Mouse (Mus musculus) ES-Bruce4 (cell line): ENCODE data around the gene Apba2. TPM values are rescaled to one million over a fixed set of nuclear protein-coding genes. Genes with fewer than 3 reads are reported as not detected.

ENCODE experiments used
- H3K27ac ChIP-seq: 2 replicates; pipeline ENCODE4 v1.5.1; 2012; ENCODE audit warnings: low read length, inconsistent platforms; ENCODE audit not compliant: insufficient read depth
- H3K27me3 ChIP-seq: 2 replicates; pipeline ENCODE4 v1.6.1; 2012; ENCODE audit warnings: mild to moderate bottlenecking, low read length, inconsistent platforms; ENCODE audit not compliant: control insufficient read depth, poor library complexity, insufficient read depth, severe bottlenecking
- H3K36me3 ChIP-seq: 2 replicates; pipeline ENCODE4 v1.6.1; 2012; ENCODE audit warnings: inconsistent platforms, mild to moderate bottlenecking, low read length, moderate library complexity; ENCODE audit not compliant: control insufficient read depth, poor library complexity, insufficient read depth, severe bottlenecking
- H3K4me1 ChIP-seq: one replicate; pipeline ENCODE4 v1.8.1; 2011; ENCODE audit warnings: low read length; ENCODE audit not compliant: control insufficient read depth, insufficient read depth
- H3K4me3 ChIP-seq: 2 replicates; pipeline ENCODE4 v1.5.1; 2011; ENCODE audit warnings: low read depth, mild to moderate bottlenecking, low read length
- H3K9ac ChIP-seq: 2 replicates; pipeline ENCODE4 v1.6.1; 2012; ENCODE audit warnings: low read depth, mild to moderate bottlenecking, inconsistent platforms; ENCODE audit not compliant: poor library complexity, severe bottlenecking
- H3K9me3 ChIP-seq: replicated peaks from 2 replicates; pipeline ENCODE4 v1.6.1; 2012; ENCODE audit warnings: mild to moderate bottlenecking, low read length, inconsistent platforms; ENCODE audit not compliant: control insufficient read depth, poor library complexity, insufficient read depth, severe bottlenecking
- CTCF ChIP-seq: IDR thresholded peaks from one replicate; pipeline ENCODE4 v1.8.1; 2011; ENCODE audit warnings: low read depth, low read length
- EP300 ChIP-seq: IDR thresholded peaks from 2 replicates; pipeline ENCODE4 v1.6.1; 2011; ENCODE audit warnings: low read depth, low read length; ENCODE audit not compliant: insufficient read depth
- POLR2A ChIP-seq: IDR thresholded peaks from one replicate; pipeline ENCODE4 v1.8.1; 2011; ENCODE audit warnings: low read length; ENCODE audit not compliant: insufficient read depth
- polyA plus RNA-seq: library from polyadenylated mRNA; stranded (reverse); fragments of >200 nt; gene quantifications from 2 replicates; pipeline ENCODE4 v1.2.4, GENCODE M21; 2011; ENCODE audit warnings: low read depth; ENCODE audit not compliant: missing spikeins, insufficient read depth, insufficient read length

Gene Apba2
- polyA plus RNA-seq, 1 experiment: 1.9 TPM

- Histone ChIP-seq H3K27me3 (no peaks in the 10 kb centered on the region), H3K9me3 (no peaks in the 10 kb centered on the region), H3K27ac (no peak overlapping the region), H3K4me1 (no peaks in the 10 kb centered on the region), H3K36me3 (no peaks in the 10 kb centered on the region), H3K4me3 (no peak overlapping the region), H3K9ac (no peak overlapping the region)
- TF ChIP-seq EP300 (no peak), POLR2A (no peak)
These were observed 178.4 kb downstream of the Apba2 start for GRCm38 (mm10) chr7:64679771-64680479.

GRCm38 (mm10) chr7:64684893-64685292 lies 183.4 kb downstream of the Apba2 start:
- TF ChIP-seq EP300 (no peak), CTCF (no peak), POLR2A (no peak)
- no peak overlapping the region for H3K9ac ChIP-seq
- H3K27ac ChIP-seq: no peak overlapping the region
- H3K4me1 ChIP-seq: no peaks in the 10 kb centered on the region
- H3K27me3 ChIP-seq: no peaks in the 10 kb centered on the region
- H3K4me3 ChIP-seq: no peak overlapping the region
- H3K36me3 ChIP-seq: no peaks in the 10 kb centered on the region
- H3K9me3 ChIP-seq: no peaks in the 10 kb centered on the region

- Histone ChIP-seq H3K9me3 (no peaks in the 10 kb centered on the region), H3K4me1 (no peaks in the 10 kb centered on the region), H3K27me3 (no peaks in the 10 kb centered on the region), H3K27ac (no peak overlapping the region), H3K4me3 (no peak overlapping the region), H3K9ac (no peak overlapping the region), H3K36me3 (no peaks in the 10 kb centered on the region)
- no peak for TF ChIP-seq EP300
- TF ChIP-seq POLR2A: no peak
These were observed 186.8 kb downstream of the Apba2 start for GRCm38 (mm10) chr7:64688115-64688817.

GRCm38 (mm10) chr7:64691831-64692230 lies 190.3 kb downstream of the Apba2 start:
- H3K9me3 ChIP-seq: no peaks in the 10 kb centered on the region
- H3K27me3 ChIP-seq: no peaks in the 10 kb centered on the region
- no peak overlapping the region for H3K9ac ChIP-seq
- no peak overlapping the region for H3K4me3 ChIP-seq
- TF ChIP-seq POLR2A: no peak
- TF ChIP-seq CTCF: no peak
- TF ChIP-seq EP300: no peak
- H3K4me1 ChIP-seq: no peaks in the 10 kb centered on the region
- H3K36me3 ChIP-seq: no peaks in the 10 kb centered on the region
- H3K27ac ChIP-seq: no peak overlapping the region

- Histone ChIP-seq H3K36me3 (no peaks in the 10 kb centered on the region), H3K27ac (no peak overlapping the region), H3K4me1 (no peaks in the 10 kb centered on the region)
These were observed 193.4 kb downstream of the Apba2 start for GRCm38 (mm10) chr7:64694937-64695336.

More at GRCm38 (mm10) chr7:64694937-64695336, 193.4 kb downstream of the Apba2 start:
- H3K27me3 ChIP-seq: no peaks in the 10 kb centered on the region
- H3K9ac ChIP-seq: no peak overlapping the region
- no peak overlapping the region for H3K4me3 ChIP-seq
- no peaks in the 10 kb centered on the region for H3K9me3 ChIP-seq
- TF ChIP-seq EP300 (no peak), CTCF (no peak), POLR2A (no peak)
